Mouse (Mus musculus) thymus, adult 2 months (tissue): ENCODE measurements around the gene Shroom3.

ENCODE experiments used
- CTCF ChIP-seq: fragments of 200-500 bp; IDR thresholded peaks from 2 replicates; pipeline ENCODE4 v1.5.1; 2012; ENCODE audit warnings: mild to moderate bottlenecking, control low read depth, low read length, moderate library complexity, borderline replicate concordance; ENCODE audit not compliant: control insufficient read depth, poor library complexity, insufficient read depth; ENCODE audit errors: extremely low read depth
- POLR2A ChIP-seq: fragments of 200-500 bp; IDR thresholded peaks from 2 replicates; pipeline ENCODE4 v1.6.1; 2012; ENCODE audit warnings: mild to moderate bottlenecking, low read length, control low read depth, moderate library complexity; ENCODE audit not compliant: control insufficient read depth, poor library complexity, insufficient read depth; ENCODE audit errors: extremely low read depth

DNA sequence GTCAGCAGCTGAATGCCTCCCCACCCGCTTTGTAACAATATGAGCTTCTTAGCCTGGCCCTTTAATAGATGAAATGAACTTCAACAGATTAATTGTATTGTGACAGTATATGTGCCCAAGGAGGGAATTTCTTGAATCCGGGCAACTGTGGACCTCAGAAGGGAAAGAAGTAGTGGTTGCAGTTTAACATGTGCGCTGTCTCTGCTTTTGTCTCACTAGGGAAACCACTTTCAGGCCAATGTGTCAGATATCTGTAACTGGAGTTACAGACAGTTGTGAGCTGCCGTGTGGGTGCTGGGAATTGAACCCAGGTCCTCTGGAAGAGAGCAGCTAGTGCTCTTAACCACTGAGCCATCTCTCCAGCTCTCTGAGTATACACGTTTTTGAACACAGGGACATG, 130.3 kb downstream of the Shroom3 start:
- TF ChIP-seq POLR2A (no peak), CTCF (no peak)
